Mouse (Mus musculus): Measurements from ENCODE around the gene Tcf25.

Tcf25 gene

GRCm38 (mm10) chr8:123373403-123374238, at the start of gene Tcf25:
TSS of gene Tcf25 (plus strand) at chr8:123373753.
- DNase-seq (ENCODE audit: low read depth, low spot score), result peak; percentile 98

GRCm38 (mm10) chr8:123328552-123328951, 45.0 kb upstream of the Tcf25 start:
- no peak for DNase-seq (ENCODE audit: low read depth, low spot score)

- DNase-seq (ENCODE audit: low read depth, low spot score), result no peak
Observed at GRCm38 (mm10) chr8:123329350-123329749, 44.2 kb upstream of the Tcf25 start.

- no peak for DNase-seq (ENCODE audit: low read depth, low spot score)
Observed at GRCm38 (mm10) chr8:123329961-123330360, 43.6 kb upstream of the Tcf25 start.

DNA sequence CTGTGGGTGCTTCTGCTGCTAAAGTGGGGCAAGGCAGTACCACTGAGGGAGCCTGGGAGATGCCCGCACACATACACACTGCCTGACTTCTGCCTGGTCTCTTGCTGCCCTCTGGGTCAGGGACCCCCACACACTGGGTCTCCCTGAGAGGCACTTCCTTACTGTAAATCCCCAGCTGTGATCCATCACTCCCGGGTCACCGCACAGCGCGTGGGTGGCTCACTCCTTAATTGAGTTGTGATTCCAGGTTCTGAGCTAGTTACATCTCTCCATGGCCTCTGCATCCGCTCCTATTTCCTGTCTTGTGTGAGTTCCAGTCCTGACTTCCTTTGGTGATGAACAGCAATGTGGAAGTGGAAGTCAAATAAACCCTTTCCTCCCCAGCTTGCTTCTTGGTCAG, 42.9 kb upstream of the Tcf25 start:
- DNase-seq (ENCODE audit: low read depth, low spot score), result no peak

DNA sequence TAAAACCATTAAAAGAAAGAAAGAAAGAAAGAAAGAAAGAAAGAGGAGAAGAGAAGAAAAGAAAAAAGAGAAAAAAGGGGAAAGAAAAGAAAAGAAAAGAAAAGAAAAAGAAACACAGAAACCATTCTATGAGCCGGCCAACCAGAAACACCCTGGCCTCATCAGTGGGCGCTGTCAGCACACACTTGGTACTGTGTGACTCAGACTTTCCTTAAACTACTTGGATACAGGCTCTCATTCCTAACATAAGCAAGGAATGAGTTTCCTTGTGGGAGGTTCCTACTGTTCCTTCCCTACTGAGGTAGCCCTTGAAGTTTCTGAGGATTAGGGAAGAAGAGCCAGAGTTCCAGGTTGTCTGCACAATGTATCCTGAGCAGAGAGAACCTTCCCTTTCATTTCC, 42.3 kb upstream of the Tcf25 start:
- no peak for DNase-seq (ENCODE audit: low read depth, low spot score)

DNA sequence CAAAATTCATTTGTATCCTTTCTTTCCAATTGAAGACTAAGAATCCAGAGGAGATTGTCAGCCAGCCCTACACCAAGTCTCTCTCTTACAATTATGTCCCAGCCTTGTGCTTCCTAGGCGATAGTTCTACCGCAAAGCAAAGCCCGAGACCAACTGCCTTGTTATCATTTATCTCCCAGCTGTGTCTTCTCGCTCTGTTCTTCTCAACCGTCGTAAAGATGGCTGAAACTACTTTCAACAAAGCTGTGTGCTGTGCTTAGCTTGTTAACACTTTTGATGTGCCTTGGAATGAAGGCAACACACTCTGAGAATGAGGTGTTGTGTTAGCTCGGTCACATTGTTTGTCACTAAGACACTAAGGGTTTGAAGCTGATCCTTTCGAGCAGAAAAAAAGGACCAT, 41.7 kb upstream of the Tcf25 start:
- no peak for DNase-seq (ENCODE audit: low read depth, low spot score)

DNA sequence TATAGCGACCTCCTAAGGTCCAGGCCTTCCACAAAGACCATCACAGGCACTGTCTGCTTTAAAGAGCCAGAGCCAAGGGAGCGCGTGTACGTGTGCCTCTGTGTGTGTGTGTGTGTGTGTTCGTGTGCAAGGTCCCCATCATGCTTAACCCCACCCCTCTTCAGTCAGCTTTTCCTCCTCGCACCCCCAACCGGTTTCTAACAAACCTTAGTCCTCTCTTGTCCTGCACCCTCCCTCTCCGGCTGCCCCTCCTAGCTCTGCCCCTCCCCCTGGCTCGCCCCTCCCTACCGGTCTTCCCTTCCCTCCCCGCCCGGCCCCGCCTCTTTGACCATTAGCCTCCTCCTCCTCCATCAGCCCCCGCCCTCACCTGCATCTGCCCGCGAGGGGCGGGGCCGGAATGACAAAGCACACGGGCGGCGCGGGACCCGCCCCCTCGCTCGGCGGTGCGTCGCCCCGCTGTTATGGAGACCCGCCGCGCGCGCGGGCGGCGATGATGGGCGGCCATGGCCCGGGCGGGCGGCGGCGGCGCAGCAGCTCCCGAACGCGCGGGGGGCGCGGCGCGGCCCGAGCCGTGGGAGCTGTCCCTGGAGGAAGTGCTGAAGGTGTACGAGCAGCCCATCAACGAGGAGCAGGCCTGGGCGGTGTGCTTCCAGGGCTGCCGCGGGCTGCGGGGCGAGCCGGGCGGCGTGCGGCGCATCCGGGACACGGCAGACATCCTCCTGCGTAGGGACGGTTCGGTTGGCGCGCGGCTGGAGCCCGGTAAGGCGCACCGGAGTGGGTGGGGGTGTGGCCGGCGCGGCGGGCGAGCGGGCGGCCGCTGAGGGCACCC, 41.1 kb upstream of the Tcf25 start, which contains the start of gene Spire2:
Gene Spire2 (plus strand): TSS at position 452 of the 829 bp plus-strand sequence.
- DNase-seq (ENCODE audit: low read depth, low spot score), result peak; percentile 85

- DNase-seq (ENCODE audit: low read depth, low spot score), result no peak
Observed at GRCm38 (mm10) chr8:123333091-123333587, 40.4 kb upstream of the Tcf25 start.

GRCm38 (mm10) chr8:123333864-123334263, 39.7 kb upstream of the Tcf25 start:
- no peak for DNase-seq (ENCODE audit: low read depth, low spot score)

DNA sequence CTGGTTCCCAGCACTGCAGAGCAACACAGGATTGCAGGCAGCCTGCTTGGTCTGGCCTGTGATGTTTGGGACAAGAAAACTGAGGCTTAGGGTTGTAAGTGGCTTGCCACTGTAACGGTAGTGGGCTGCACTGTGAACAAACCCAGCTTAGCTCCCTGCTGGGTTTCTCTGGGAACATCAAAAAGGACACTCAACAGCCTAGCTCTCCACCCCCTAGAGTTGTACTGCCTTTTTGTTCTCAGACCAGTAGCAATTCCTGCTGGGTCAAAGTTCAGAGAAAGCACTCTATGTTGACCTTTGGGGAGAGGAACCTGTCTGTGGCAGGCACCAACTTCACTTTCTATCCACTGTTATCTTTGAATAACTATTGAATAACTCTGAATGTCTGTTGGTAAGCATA, 39.1 kb upstream of the Tcf25 start:
- no peak for DNase-seq (ENCODE audit: low read depth, low spot score)

DNA sequence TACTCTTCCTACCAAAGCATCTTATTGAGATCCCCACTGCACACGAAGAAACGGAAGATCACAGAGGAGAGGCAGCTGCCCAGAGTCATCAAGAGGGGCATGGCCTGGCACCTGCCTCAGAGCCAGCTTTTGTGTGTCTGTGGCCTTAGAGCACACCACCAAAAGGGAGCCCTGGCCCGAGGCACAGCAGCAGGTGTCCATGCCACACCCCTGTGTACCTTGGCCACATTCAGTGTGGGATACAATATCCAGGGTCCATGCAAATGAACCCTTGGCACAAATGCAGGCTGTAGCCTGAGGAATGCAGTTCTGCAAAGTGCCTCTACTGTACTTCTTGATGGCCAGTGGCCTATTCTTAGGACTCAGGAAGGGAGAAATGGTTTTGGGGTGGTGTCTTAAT, 36.1 kb upstream of the Tcf25 start:
- DNase-seq (ENCODE audit: low read depth, low spot score), result no peak

DNA sequence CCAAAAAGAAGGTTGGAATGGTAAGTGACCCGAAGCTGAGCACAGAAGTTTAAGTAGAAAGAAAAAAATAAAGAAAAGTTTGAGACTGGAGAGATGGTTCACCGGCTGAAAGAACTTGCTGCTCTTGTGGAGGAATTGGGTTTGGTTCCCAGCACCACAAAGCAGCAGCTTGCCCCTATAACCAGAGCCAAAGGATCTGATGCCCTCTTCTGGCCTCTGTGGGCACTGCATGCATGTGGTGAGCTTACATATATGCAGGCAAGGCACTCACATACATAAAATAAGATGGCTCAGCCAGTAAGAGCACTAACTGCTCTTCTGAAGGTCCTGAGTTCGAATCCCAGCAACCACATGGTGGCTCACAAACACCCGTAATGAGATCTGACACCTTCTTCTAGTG, 33.5 kb upstream of the Tcf25 start:
- DNase-seq (ENCODE audit: low read depth, low spot score), result no peak

GRCm38 (mm10) chr8:123341040-123342015, 32.2 kb upstream of the Tcf25 start:
- peak; percentile 46 for DNase-seq (ENCODE audit: low read depth, low spot score)

GRCm38 (mm10) chr8:123342253-123342652, 31.3 kb upstream of the Tcf25 start:
- DNase-seq (ENCODE audit: low read depth, low spot score), result no peak

GRCm38 (mm10) chr8:123342911-123343310, 30.6 kb upstream of the Tcf25 start:
- no peak for DNase-seq (ENCODE audit: low read depth, low spot score)

- no peak for DNase-seq (ENCODE audit: low read depth, low spot score)
Observed at GRCm38 (mm10) chr8:123343422-123343821, 30.1 kb upstream of the Tcf25 start.

- DNase-seq (ENCODE audit: low read depth, low spot score), result no peak
Observed at GRCm38 (mm10) chr8:123345135-123345534, 28.4 kb upstream of the Tcf25 start.

DNA sequence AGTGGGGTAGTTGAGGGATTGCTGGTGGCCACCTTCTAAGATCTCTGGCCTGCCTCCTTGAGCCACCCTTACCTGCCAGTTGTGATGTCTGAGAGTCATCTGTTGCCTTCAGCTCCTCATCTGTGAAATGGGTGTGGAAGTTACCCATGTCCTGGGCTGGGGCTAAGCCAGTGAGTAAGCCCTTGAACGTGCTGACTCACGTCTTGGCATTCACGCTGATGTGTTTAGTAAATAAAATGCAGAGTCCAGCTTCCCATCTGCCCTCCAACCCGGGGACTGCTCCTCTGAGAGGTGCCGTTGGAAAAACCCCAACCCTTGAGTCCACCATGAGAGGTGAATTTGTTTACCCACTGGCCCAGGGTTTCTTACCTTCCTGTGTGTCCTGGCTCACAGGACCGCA, 27.7 kb upstream of the Tcf25 start:
- no peak for DNase-seq (ENCODE audit: low read depth, low spot score)

DNA sequence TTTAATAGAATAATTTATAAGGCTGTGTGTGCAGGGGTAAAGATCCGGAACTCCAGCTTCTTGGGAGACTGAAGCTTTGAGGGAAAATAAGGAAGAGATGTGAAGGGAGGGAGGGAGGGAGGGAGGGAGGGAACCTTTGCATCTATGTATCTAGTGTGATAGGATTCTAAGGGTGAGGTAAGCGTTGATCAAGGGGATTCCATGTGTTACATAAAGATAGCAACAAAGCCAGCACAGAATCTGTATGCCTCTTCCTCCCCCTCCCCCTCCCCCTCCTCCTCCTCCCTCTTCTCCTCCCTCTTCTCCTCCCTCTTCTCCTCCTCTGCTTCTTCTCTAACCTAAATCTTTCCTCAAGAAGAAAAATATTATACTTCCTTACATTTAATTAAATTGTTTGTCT, 26.3 kb upstream of the Tcf25 start:
- DNase-seq (ENCODE audit: low read depth, low spot score), result no peak

DNA sequence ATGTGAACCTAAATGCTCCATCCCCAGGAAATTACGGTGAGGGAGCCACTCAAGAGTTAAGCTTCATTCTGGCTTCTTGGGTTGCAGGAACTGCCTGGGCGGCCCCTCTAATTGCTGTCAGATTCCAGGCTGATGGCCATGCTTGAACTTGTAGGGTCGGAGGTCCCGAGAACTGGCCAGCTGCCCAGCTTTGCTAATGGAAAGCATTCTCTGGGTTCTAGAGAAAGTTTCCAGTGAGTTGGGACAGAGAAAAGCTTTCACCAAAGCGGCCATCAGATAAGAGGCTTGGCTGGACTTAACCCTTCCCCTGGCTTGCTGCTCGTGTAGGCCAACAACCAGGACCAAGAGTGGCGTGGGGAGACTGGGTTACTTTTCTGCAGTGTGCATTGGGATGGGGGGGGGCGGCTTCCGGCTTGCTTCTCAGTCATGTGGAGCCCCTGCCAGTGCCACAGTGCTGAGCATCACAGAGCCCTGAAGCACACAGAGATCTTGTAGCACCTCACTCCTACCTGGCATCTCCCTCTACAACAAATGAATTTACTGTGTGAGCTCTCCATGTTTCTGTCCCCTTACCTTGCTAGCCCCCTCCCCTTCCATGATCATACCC, 25.2 kb upstream of the Tcf25 start:
- DNase-seq (ENCODE audit: low read depth, low spot score), result no peak

Measured in CD4-positive helper T cell, adult 2 months (primary cell).